Mouse (Mus musculus) lung, adult 2 months (tissue): Measurements from ENCODE around the gene Intu. TPM values are rescaled to one million over a fixed set of nuclear protein-coding genes. Genes with fewer than 3 reads are reported as not detected.
A peak's percentile ranks its signal among the peaks of the same experiment; 100 is the strongest.

Experiments
- DNase-seq: peaks from one replicate; pipeline ENCODE4 v3.0.0; 2022
- H3K4me1 ChIP-seq: fragments of 200-500 bp; 2 replicates; pipeline ENCODE4 v1.6.1; 2011; ENCODE audit warnings: low read length; ENCODE audit not compliant: control insufficient read depth, insufficient read depth
- H3K4me3 ChIP-seq: fragments of 200-500 bp; replicated peaks from 2 replicates; pipeline ENCODE3; 2011; ENCODE audit warnings: low read depth, mild to moderate bottlenecking, control low read depth, low read length; ENCODE audit errors: extremely low read depth
- CTCF ChIP-seq: fragments of 200-500 bp; IDR thresholded peaks from 2 replicates; pipeline ENCODE4 v1.5.1; 2011; ENCODE audit warnings: mild to moderate bottlenecking, low read length, control low read depth; ENCODE audit not compliant: insufficient read depth
- POLR2A ChIP-seq: fragments of 200-500 bp; IDR thresholded peaks from 2 replicates; pipeline ENCODE4 v1.6.1; 2011; ENCODE audit warnings: low read depth, mild to moderate bottlenecking, control low read depth, low read length, borderline replicate concordance; ENCODE audit errors: extremely low read depth
- WGBS: fragments of 180-500 bp; shearing (Covaris S2); methylation state at CpG from one replicate; pipeline ENCODE4 v1.1.7; 2018; 5-methylcytosine and 5-hydroxymethylcytosine counted together
- polyA plus RNA-seq: library from polyadenylated mRNA; depleted of rRNA; stranded (reverse); fragments of >200 nt; gene quantifications from 2 replicates; pipeline ENCODE4 v1.2.3, GENCODE M21; 2012

Gene Intu
- polyA plus RNA-seq, 1 experiment: 4.0 TPM

DNA sequence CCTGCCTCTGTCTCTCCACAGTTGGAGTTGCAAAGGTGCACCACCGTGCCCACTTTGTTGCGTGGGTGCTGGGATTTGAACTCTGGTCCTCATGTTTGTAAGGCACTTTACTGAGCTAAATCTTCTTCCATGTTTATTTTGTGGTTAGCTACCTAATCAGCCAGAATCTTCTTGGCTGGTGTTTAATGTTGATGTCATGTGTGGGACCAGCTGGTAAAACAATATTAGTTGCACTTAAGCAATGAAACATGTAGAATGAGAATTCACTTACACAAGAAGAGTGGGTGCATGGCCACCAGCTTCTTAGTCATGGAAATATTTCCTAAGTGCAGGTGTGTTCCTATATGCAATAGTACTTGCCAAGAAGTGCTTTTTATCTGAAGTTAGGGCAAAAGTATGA is 164.1 kb downstream of the Intu start:
- TF ChIP-seq POLR2A: no peak
- no peak for TF ChIP-seq CTCF
- no peak for DNase-seq
- H3K4me1 ChIP-seq: no peaks in the 10 kb centered on the region
- 93% methylated on average over 2 of the region's 2 CpGs for WGBS
- no peak overlapping the region for H3K4me3 ChIP-seq

DNA sequence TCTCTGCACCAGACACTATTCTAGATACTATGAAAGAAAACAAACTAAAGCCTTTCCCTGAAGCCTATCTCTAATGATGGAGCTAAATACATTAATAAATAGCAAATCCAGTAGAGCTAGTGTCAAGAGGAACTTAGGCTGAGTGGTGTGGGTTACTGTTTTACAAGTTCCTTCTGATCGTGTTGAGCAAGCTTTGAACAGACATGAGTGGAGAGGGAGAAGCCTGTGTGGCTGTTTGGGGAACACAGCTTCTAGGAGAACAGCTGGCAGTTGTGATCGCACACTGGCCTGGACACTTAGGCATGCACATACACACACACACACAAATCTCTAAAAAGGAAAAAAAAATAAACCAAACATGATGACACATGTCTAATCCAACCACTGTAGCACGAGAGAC is 167.7 kb downstream of the Intu start:
- DNase-seq: no peak
- 62% methylated on average over 3 of the region's 3 CpGs for WGBS
- H3K4me1 ChIP-seq: no peaks in the 10 kb centered on the region
- TF ChIP-seq CTCF (no peak), POLR2A (no peak)
- H3K4me3 ChIP-seq: no peak overlapping the region

DNA sequence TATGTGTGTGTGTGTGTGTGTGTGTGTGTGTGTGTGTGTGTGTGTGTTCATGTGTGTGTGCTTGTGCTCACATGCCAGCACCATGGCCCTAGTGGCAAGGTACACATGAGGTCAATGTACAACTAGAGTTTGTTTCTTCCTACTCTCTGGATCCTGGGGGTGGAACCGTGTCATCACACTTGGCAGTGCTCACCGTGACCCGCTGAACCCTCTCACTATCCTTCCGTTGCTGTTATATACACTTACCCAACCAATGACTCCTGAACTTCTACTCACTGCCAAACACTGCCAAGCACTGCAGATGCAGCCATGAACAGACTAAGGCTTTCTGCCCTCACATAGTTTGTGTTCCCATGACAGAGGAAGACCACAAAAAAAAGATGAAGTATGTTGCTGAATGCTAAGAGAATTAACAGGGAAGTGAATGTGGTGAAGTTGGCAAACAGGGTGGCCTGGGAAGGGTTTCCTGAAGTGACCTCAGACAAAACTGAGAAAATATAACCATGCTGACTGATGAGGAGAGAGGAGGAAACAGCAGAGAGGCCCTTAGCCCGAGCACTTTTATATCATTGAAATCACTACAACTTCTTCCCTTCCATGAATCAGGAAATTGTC is 173.8 kb downstream of the Intu start:
- H3K4me1 ChIP-seq: peaks cover 9% of the 10 kb centered on the region
- no peak for TF ChIP-seq POLR2A
- no peak for TF ChIP-seq CTCF
- H3K4me3 ChIP-seq: no peak overlapping the region
- 30% methylated on average over 5 of the region's 5 CpGs for WGBS
- DNase-seq: no peak

DNA sequence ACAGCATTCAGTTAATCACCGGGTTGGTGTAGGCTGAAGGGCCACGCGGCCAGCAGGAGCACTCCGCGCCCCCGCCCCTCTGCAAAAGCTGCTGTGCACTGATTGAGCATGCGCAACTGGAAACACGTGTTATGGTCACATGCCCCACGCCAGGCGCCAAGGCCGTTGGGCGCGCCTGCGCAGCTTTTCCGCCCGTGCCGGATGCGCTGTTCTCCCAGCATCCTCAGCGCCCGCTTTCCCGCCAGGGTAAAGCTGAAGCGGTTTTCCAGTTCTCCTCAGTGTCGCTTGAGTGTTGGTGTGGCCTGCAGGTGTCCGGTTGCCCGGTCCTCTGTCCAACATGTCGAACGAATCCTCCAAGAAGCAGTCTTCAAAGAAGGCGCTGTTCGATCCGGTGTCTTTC is 177.6 kb downstream of the Intu start, which contains the start of gene Slc25a31:
Slc25a31 (plus strand) TSS at position 201 of the 400 bp plus-strand sequence.
- 90% methylated on average over 30 of the region's 30 CpGs for WGBS
- DNase-seq: no peak
- peaks cover 9% of the 10 kb centered on the region for H3K4me1 ChIP-seq
- H3K4me3 ChIP-seq: no peak within 1 kb of the TSS
- TF ChIP-seq CTCF (no peak), POLR2A (no peak)

DNA sequence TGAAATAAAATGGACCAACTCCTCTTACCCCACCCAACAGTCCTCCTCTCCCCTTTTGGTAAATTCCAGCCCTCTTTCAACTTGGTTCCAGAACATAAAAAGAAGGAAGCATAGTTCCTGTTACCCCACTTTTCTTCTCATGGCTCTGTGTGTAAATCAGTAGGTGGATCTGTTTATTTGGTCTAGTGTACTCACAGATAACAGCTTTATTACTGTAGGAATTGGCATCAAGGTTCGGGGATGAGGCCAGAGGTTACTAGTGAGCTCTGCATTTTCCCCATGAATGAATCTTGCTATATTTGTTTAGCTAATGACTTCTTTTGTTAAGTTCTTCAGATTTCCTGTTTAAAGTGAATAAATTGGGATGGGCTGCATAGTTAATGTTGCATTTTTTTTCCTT is 185.0 kb downstream of the Intu start:
- Histone ChIP-seq H3K4me1 (no peaks in the 10 kb centered on the region), H3K4me3 (no peak overlapping the region)
- DNase-seq: no peak
- 24% methylated on average over 1 of the region's 1 CpGs for WGBS
- no peak for TF ChIP-seq POLR2A
- TF ChIP-seq CTCF: no peak

DNA sequence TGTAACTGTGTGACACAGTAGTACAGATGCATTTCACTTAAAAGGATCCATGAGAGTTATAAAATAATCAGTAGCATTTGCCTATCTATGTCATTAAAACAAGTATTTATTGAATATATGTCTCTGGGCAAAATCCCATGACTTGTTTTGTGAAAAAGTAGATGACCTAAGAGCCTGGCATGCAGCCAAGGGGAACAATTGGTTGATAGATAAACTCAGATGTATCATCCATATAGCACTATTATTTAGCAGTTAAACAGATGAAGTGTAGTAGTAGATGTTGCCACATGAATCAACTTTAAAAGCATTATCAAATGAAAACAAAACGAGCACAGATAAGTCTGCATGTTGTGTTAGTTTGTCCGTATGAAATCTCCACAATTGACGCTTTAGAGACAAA is 187.9 kb downstream of the Intu start:
- no peak overlapping the region for H3K4me3 ChIP-seq
- 54% methylated on average over 3 of the region's 3 CpGs for WGBS
- no peaks in the 10 kb centered on the region for H3K4me1 ChIP-seq
- TF ChIP-seq CTCF (no peak), POLR2A (no peak)
- no peak for DNase-seq

DNA sequence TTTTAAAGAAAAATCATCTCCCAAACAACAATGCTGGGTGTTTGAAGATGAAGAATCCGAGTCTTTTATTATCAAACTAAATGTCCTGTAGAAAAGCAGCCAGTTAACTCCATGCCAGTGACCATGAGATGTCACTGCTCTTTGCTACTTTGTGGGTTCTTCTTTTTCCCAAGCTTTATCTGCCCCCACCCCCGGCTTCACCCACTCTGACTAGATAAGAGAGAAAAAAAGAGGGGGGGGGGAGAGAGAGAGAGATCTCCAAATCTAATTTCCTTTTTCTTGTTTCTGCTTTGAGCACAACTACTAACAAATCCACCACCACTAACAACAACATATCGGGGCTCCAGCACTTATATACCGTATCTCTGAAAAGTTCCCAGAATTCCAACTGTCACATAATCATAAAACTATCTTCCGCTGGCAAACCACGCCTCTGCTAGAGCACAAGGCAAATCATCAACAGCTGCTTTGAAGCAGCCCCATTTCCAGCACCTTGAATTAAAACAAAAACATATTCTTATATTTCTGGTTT is 207.4 kb downstream of the Intu start:
- TF ChIP-seq CTCF: no peak
- no peak for TF ChIP-seq POLR2A
- WGBS: 76% methylated on average over 6 of the region's 6 CpGs
- no peak for DNase-seq
- Histone ChIP-seq H3K4me3 (no peak overlapping the region), H3K4me1 (no peaks in the 10 kb centered on the region)

DNA sequence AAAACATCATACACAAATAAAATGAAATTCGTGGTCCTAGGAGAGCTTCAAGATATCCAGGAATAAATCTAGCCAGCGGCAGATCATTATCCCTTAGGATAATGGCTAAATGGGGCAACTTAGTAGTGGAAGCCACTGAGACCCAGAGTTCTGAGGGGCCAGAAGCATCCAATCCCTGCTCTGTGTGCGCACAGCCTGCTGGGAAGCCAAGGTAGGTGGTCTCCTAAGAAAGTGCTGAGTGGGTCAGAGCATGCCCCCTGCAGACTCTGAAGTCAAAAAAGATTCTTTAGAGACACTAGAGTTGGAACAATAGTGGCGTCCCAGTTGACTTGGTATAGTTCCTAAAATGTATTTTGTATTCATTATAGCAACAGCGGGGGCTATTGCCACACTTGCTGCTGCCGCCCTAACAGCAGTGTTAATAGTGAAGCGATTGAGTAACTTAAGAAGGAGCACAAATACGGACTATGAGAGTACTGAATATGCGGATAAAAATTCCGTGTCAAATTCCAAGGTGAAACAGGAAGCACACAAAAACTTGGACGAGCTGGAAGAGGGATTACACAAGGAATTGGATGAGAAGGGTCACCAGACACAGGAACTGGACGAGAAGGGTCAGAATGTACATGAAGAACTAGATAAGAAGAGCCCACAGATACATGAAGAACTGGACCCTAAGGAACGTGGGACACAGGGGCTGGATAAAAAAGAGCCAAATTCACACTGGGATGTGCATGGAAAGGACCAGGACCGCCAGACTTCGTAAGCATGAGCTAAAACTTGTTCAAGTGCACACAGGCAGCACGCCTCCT is 213.1 kb downstream of the Intu start, which contains the start of gene Hspa4l:
Hspa4l (plus strand) TSS at position 472 of the 812 bp plus-strand sequence.
- TF ChIP-seq CTCF: no peak
- TF ChIP-seq POLR2A: no peak
- Histone ChIP-seq H3K4me1 (peaks cover 7% of the 10 kb centered on the region), H3K4me3 (peak within 1 kb of the TSS; percentile 82)
- 26% methylated on average over 16 of the region's 16 CpGs for WGBS
- no peak for DNase-seq

DNA sequence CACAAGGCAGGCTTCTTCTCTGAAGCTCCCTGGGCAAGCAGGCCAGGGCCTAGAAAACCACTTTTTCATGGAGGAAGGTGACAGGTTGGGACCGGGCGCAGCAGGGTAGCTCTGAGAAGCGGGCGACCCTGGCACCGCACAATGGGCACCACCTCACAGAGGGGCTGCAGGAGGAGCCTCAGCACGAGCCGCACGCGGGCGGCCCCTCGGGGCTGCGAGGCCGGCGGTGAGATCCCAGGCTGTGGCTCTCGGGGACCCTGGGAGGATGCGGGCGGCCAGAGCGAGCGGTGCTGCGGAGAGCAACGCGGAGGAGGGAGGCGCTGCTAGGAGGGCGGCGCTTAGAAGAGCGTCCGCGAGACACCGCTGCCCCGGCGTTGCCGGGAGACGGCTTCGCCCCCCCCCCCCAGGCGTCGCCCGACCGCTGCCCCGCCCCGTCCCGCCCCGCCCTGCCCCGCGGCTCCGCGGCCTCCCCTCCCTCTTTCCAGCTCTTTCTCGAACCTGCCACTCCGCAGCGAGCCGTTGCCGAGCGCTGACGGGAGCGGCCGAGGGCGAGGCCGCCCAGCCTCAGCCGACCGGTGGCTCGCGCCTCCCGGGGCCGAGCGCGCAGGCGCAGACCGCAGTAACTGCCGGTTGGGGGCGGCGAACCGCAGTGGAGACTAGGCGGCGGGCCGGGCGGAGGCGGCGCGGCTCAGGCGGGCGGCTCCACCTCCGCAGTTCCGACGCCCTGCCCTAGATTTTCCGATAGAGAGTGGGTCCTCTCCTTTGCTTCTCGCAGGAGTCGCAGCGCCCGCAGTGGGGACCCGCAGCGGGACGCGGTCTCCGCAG is 214.0 kb downstream of the Intu start:
- under 1% methylated on average over 81 of the region's 93 CpGs for WGBS

More for the DNA sequence above, 214.0 kb downstream of the Intu start:
- Histone ChIP-seq H3K4me1 (peaks cover 7% of the 10 kb centered on the region), H3K4me3 (peak overlapping the region; percentile 82)
- DNase-seq: peak; percentile 91
- TF ChIP-seq POLR2A: peak; percentile 34; the same call in 1 of the 2 replicates
- no peak for TF ChIP-seq CTCF
